Mouse (Mus musculus): ENCODE results near the gene Fitm2. TPM values are rescaled to one million over a fixed set of nuclear protein-coding genes. Genes with fewer than 3 reads are reported as not detected.

Fitm2 gene
- total RNA-seq (2021), result 10 to 100 TPM; 83.6 to 87.8 TPM
- long read RNA-seq, experiment 1, transcript Fitm2-201 (2 exons, 3,967 nt), result major isoform, 57 of 85 reads
- long read RNA-seq, experiment 1, partial matches to known transcripts, result 0 of 85 reads
- long read RNA-seq, experiment 1, other reads (novel, unspliced or antisense), result 28 of 85 reads
- long read RNA-seq, experiment 2, transcript Fitm2-201 (2 exons, 3,967 nt), result major isoform, 24 of 35 reads
- long read RNA-seq, experiment 2, partial matches to known transcripts, result 0 of 35 reads
- long read RNA-seq, experiment 2, other reads (novel, unspliced or antisense), result 11 of 35 reads

GRCm38 (mm10) chr2:163472466-163472851, at the start of gene Fitm2:
Fitm2 (minus strand) TSS chr2:163472629.
- peak; percentile 95 for DNase-seq

- DNase-seq, result no peak
Observed at GRCm38 (mm10) chr2:163506300-163507004, 34.0 kb upstream of the Fitm2 start, which contains the start of gene Hnf4a. Hnf4a (plus strand) TSS chr2:163506808.

GRCm38 (mm10) chr2:163503191-163503590, 30.8 kb upstream of the Fitm2 start:
- no peak for DNase-seq

- peak in 1 of 2 experiments; percentile 32 for DNase-seq
Observed at GRCm38 (mm10) chr2:163502219-163502618, 29.8 kb upstream of the Fitm2 start.

- DNase-seq, result no peak
Observed at GRCm38 (mm10) chr2:163494456-163494855, 22.0 kb upstream of the Fitm2 start.

- DNase-seq, result peak in 1 of 2 experiments; percentile 18
Observed at GRCm38 (mm10) chr2:163493976-163494375, 21.5 kb upstream of the Fitm2 start.

- no peak for DNase-seq
Observed at GRCm38 (mm10) chr2:163493031-163493430, 20.6 kb upstream of the Fitm2 start.

- DNase-seq, result no peak
Observed at GRCm38 (mm10) chr2:163492018-163492417, 19.6 kb upstream of the Fitm2 start, which contains the start of gene R3hdml. R3hdml (plus strand) TSS chr2:163492318.

- no peak for DNase-seq
Observed at GRCm38 (mm10) chr2:163491351-163491750, 18.9 kb upstream of the Fitm2 start.

GRCm38 (mm10) chr2:163490656-163491055, 18.2 kb upstream of the Fitm2 start:
- DNase-seq, result no peak

GRCm38 (mm10) chr2:163489725-163490291, 17.4 kb upstream of the Fitm2 start:
- DNase-seq, result no peak

- no peak for DNase-seq
Observed at GRCm38 (mm10) chr2:163487360-163487759, 14.9 kb upstream of the Fitm2 start.

GRCm38 (mm10) chr2:163481539-163482029, 9.2 kb upstream of the Fitm2 start:
- no peak for DNase-seq

GRCm38 (mm10) chr2:163480191-163480825, 7.9 kb upstream of the Fitm2 start:
- DNase-seq, result peak; percentile 43 to 59

GRCm38 (mm10) chr2:163471710-163472465, 541 bp downstream of the Fitm2 start:
- DNase-seq, result peak in 1 of 2 experiments; percentile 42

GRCm38 (mm10) chr2:163471136-163471535, 1.3 kb downstream of the Fitm2 start:
- peak; percentile 39 to 63 for DNase-seq

GRCm38 (mm10) chr2:163469711-163470110, 2.7 kb downstream of the Fitm2 start:
- DNase-seq, result no peak

- DNase-seq, result peak in 1 of 2 experiments; percentile 34
Observed at GRCm38 (mm10) chr2:163468866-163469265, 3.6 kb downstream of the Fitm2 start.

GRCm38 (mm10) chr2:163467585-163467984, 4.8 kb downstream of the Fitm2 start:
- DNase-seq, result peak; percentile 66 to 74

GRCm38 (mm10) chr2:163466771-163467170, 5.7 kb downstream of the Fitm2 start:
- DNase-seq, result no peak

GRCm38 (mm10) chr2:163464562-163464961, 7.9 kb downstream of the Fitm2 start:
- DNase-seq, result no peak

GRCm38 (mm10) chr2:163463998-163464397, 8.4 kb downstream of the Fitm2 start:
- DNase-seq, result no peak
